Mouse (Mus musculus) CH12.LX (cell line): ENCODE measurements around the gene Rab4b. TPM values are rescaled to one million over a fixed set of nuclear protein-coding genes. Genes with fewer than 3 reads are reported as not detected.

ENCODE experiments used
- DNase-seq: peaks from one replicate; pipeline ENCODE4 v3.0.0-alpha.2; 2013; ENCODE audit errors: extremely low read depth
- H3K27ac ChIP-seq: 2 replicates; pipeline ENCODE4 v1.5.1; 2012; ENCODE audit warnings: low read depth, mild to moderate bottlenecking, control low read depth, moderate library complexity; ENCODE audit not compliant: insufficient read depth
- H3K27me3 ChIP-seq: replicated peaks from 2 replicates; pipeline ENCODE3; 2012; ENCODE audit warnings: inconsistent platforms
- H3K36me3 ChIP-seq, 2 experiments: replicated peaks in 1 of 2; 2 replicates each; pipeline versions ENCODE3 to v1.6.1; 2012; ENCODE audit warnings: inconsistent platforms in 1 of 2, low read length in 1 of 2, mild to moderate bottlenecking in 1 of 2, mixed read lengths in 1 of 2, moderate library complexity in 1 of 2; ENCODE audit not compliant: control insufficient read depth in 1 of 2, insufficient read depth in 1 of 2
- H3K4me1 ChIP-seq, 2 experiments: 2 replicates each; pipeline ENCODE4 v1.6.1; 2012; ENCODE audit warnings: inconsistent platforms in 1 of 2, moderate library complexity in 1 of 2; ENCODE audit not compliant: insufficient read depth in 2 of 2, control insufficient read depth in 1 of 2
- H3K4me2 ChIP-seq: 2 replicates; pipeline ENCODE4 v1.6.1; 2012; ENCODE audit warnings: low read depth, mild to moderate bottlenecking, control low read depth; ENCODE audit not compliant: poor library complexity, insufficient read depth, severe bottlenecking
- H3K4me3 ChIP-seq, 3 experiments: fragments of 150-350 bp in 1 of 3; sonication (generic) in 1 of 3; replicated peaks in 1 of 3; 2 replicates each; pipeline versions ENCODE3 to v1.5.1; 2011 to 2012; ENCODE audit warnings: low read depth in 2 of 3, low read length in 2 of 3, mild to moderate bottlenecking in 2 of 3, moderate library complexity in 2 of 3, control low read depth in 1 of 3, improper control_type of control experiment in 1 of 3, inconsistent platforms in 1 of 3, mixed read lengths in 1 of 3; ENCODE audit not compliant: poor library complexity in 1 of 3
- H3K79me2 ChIP-seq: replicated peaks from 2 replicates; pipeline ENCODE4 v1.6.1; 2012; ENCODE audit warnings: mild to moderate bottlenecking, moderate library complexity; ENCODE audit not compliant: control insufficient read depth, poor library complexity, insufficient read depth, severe bottlenecking; ENCODE audit errors: extremely low read depth
- H3K9ac ChIP-seq: 2 replicates; pipeline ENCODE4 v1.6.1; 2012; ENCODE audit warnings: low read depth, mild to moderate bottlenecking, control low read depth, moderate library complexity; ENCODE audit not compliant: insufficient read depth
- H3K9me3 ChIP-seq: replicated peaks from 2 replicates; pipeline ENCODE3; 2012; ENCODE audit warnings: low read length, inconsistent platforms, mixed read lengths
- BHLHE40 ChIP-seq: IDR thresholded peaks from 2 replicates; pipeline ENCODE4 v1.6.1; 2011; ENCODE audit warnings: mild to moderate bottlenecking, low read depth, low read length, improper control_type of control experiment
- CTCF ChIP-seq, 2 experiments: IDR thresholded peaks in 1 of 2; conservative IDR thresholded peaks in 1 of 2; 2 replicates each; pipeline ENCODE4 v1.5.1; 2011 to 2012; ENCODE audit warnings: low read depth in 2 of 2, low read length in 2 of 2, improper control_type of control experiment in 1 of 2, inconsistent platforms in 1 of 2, mild to moderate bottlenecking in 1 of 2, moderate library complexity in 1 of 2
- E2F4 ChIP-seq: IDR thresholded peaks from 2 replicates; pipeline ENCODE4 v1.6.1; 2011; ENCODE audit warnings: low read depth, low read length, improper control_type of control experiment; ENCODE audit not compliant: insufficient replicate concordance
- ELF1 ChIP-seq: IDR thresholded peaks from 2 replicates; pipeline ENCODE4 v1.6.1; 2014; ENCODE audit warnings: low read depth, mild to moderate bottlenecking, inconsistent platforms, low read length, improper control_type of control experiment
- ETS1 ChIP-seq: conservative IDR thresholded peaks from 2 replicates; pipeline ENCODE4 v1.6.1; 2012; ENCODE audit warnings: low read depth, mild to moderate bottlenecking, inconsistent platforms, low read length, improper control_type of control experiment, moderate library complexity
- GABPA ChIP-seq: IDR thresholded peaks from 2 replicates; pipeline ENCODE4 v1.6.1; 2012; ENCODE audit warnings: low read depth, low read length, improper control_type of control experiment, inconsistent platforms; ENCODE audit not compliant: insufficient replicate concordance
- JUND ChIP-seq: conservative IDR thresholded peaks from 2 replicates; pipeline ENCODE4 v1.6.1; 2011; ENCODE audit warnings: low read depth, low read length, improper control_type of control experiment
- MAX ChIP-seq: IDR thresholded peaks from 2 replicates; pipeline ENCODE4 v1.6.1; 2011; ENCODE audit warnings: low read length, improper control_type of control experiment
- MEF2A ChIP-seq: IDR thresholded peaks from 2 replicates; pipeline ENCODE4 v1.6.1; 2014; ENCODE audit warnings: low read depth, mild to moderate bottlenecking, inconsistent platforms, low read length, improper control_type of control experiment, borderline replicate concordance
- MXI1 ChIP-seq: IDR thresholded peaks from 2 replicates; pipeline ENCODE4 v1.6.1; 2011; ENCODE audit warnings: mild to moderate bottlenecking, low read depth, low read length, improper control_type of control experiment
- MYC ChIP-seq: IDR thresholded peaks from 2 replicates; pipeline ENCODE4 v1.6.1; 2011; ENCODE audit warnings: low read depth, mild to moderate bottlenecking, improper control_type of control experiment, low read length
- SMC3 ChIP-seq: IDR thresholded peaks from 2 replicates; pipeline ENCODE4 v1.6.1; 2011; ENCODE audit warnings: low read depth, low read length, improper control_type of control experiment
- TCF12 ChIP-seq: IDR thresholded peaks from 2 replicates; pipeline ENCODE4 v1.6.1; 2014; ENCODE audit warnings: low read depth, mild to moderate bottlenecking, inconsistent platforms, low read length, improper control_type of control experiment
- USF2 ChIP-seq: conservative IDR thresholded peaks from 2 replicates; pipeline ENCODE4 v1.6.1; 2011; ENCODE audit warnings: low read depth, low read length, improper control_type of control experiment
- ZNF384 ChIP-seq: IDR thresholded peaks from 2 replicates; pipeline ENCODE4 v1.6.1; 2012; ENCODE audit warnings: low read depth, low read length, improper control_type of control experiment, inconsistent platforms
- dilution Hi-C: fragments of 300-500 bp; cut with MboI; formaldehyde crosslinking; loops from 2 replicates; pipeline ENCODE4 v1.14.3; 2020; ENCODE audit warnings: low sequenced_read_pairs; ENCODE audit not compliant: extremely low pct_unique_long_range_greater_than_20kb, extremely low pct_ligation_motif_present
- in situ Hi-C: fragments of 300-500 bp; cut with MboI; formaldehyde crosslinking; loops from 3 replicates; pipeline ENCODE4 v1.14.3; 2019; ENCODE audit warnings: low sequenced_read_pairs, low pct_ligation_motif_present, low pct_unique_long_range_greater_than_20kb, mixed read lengths
- polyA plus RNA-seq: library from polyadenylated mRNA; unstranded; fragments of >175 nt; gene quantifications from 2 replicates; pipeline ENCODE4 v1.2.1, GENCODE M21; 2012; ENCODE audit warnings: low read depth; ENCODE audit not compliant: insufficient read length
- total RNA-seq, 2 experiments: library from RNA; depleted of rRNA; stranded (reverse); fragments of 300-350 nt in 1 of 2; fragments of >200 nt in 1 of 2; gene quantifications; 2 replicates each; pipeline ENCODE4 v1.2.3; 2012 to 2014

Gene Rab4b
- total and polyA plus RNA-seq, 3 experiments = 26.2 to 85.5 (median 39.4) TPM

DNA sequence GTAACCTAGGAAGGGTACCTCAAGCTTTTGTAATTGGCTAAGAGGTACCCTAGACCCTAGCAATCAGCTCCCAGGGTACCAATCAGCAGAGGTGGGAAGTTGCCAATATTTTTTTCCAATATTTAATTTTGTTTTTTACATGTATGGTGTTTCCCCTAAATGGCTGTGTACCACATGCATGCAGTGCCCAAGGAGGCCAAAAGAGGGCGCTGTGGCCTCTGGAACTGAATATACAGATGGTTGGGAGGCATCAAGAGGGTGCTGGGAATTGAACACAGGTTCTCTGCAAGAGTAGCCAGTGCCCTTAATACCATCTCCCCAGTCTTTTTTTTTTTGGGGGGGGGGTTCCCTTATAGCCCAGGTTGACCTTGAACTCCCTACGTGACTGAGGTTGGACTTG lies 47.3 kb downstream of the Rab4b start:
- H3K79me2 ChIP-seq = no peaks in the 10 kb centered on the region
- peaks cover 69% of the 10 kb centered on the region for H3K27me3 ChIP-seq
- no peak for DNase-seq
- no peak overlapping the region for H3K9ac ChIP-seq
- H3K9me3 ChIP-seq = peaks cover 7% of the 10 kb centered on the region
- no peak overlapping the region for H3K4me2 ChIP-seq
- dilution Hi-C loops = no loop called here
- in situ Hi-C loops = loop anchor here (25.0 kb wide), 1 partner anchor 369 kb away; the partner anchor contains the start of gene Cyp2b19
- H3K4me1 ChIP-seq = no peaks in the 10 kb centered on the region
- TF ChIP-seq USF2 = no peak
- TF ChIP-seq E2F4 = no peak
- TF ChIP-seq ETS1 = no peak
- TF ChIP-seq BHLHE40 = no peak
- no peak for TF ChIP-seq MXI1
- no peak for TF ChIP-seq MYC
- no peak for TF ChIP-seq MAX
- TF ChIP-seq CTCF (conservative IDR thresholded peaks at IDR 0.05 in 1 of 2, IDR thresholded peaks at IDR 0.05 in 1 of 2; ENCODE audit: low read depth in 2 of 2, low read length in 2 of 2) = no peak; a peak in 2 of 4 replicates
- no peak for TF ChIP-seq MEF2A
- no peak overlapping the region for H3K27ac ChIP-seq
- H3K36me3 ChIP-seq = no peaks in the 10 kb centered on the region
- no peak overlapping the region for H3K4me3 ChIP-seq

DNA sequence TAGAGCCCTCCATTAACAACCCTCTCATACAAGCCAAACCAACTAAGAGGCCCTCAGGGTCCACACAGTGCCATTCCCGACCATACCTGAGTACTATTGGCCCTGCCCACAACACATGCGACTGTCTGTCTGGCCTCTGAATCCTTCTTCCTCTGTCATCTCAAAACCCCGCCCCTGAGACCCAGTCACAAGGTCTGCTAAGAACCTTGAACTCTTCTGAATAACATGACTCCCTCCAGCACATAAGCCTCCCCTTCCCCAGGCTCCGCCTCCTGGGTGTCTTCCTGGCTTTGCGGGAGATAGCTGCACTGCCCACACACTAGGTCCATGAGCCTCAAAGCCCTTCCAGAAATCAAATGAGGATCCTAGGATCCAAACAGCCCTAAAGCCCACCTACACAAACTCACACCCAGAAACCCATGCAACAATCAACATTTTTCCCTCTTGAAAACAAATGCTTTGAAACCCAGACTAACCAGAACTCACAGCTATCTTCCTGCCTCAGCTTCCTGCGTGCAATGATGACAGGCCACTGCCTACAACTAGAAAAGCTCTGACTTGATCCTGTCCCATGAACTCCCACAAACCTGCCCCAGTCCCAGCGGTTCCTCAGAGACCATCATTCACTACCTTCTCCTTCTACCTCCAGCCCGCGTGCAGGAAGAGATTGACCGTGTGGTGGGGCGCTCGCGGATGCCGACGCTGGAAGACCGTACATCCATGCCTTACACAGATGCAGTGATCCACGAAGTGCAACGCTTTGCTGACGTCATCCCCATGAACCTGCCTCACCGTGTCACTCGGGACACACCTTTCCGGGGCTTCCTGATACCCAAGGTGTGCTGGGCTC lies 48.0 kb downstream of the Rab4b start:
- in situ Hi-C loops (loop anchor here (25.0 kb wide), 1 partner anchor 368 kb away; the partner anchor contains the start of gene Cyp2b19), dilution Hi-C loops (no loop called here)
- no peak overlapping the region for H3K9ac ChIP-seq
- no peak overlapping the region for H3K27ac ChIP-seq
- no peak overlapping the region for H3K4me3 ChIP-seq
- no peak for DNase-seq
- no peak for TF ChIP-seq GABPA
- H3K27me3 ChIP-seq = peaks cover 67% of the 10 kb centered on the region
- H3K4me1 ChIP-seq = no peaks in the 10 kb centered on the region
- peaks cover 7% of the 10 kb centered on the region for H3K9me3 ChIP-seq
- no peaks in the 10 kb centered on the region for H3K36me3 ChIP-seq
- no peak overlapping the region for H3K4me2 ChIP-seq
- H3K79me2 ChIP-seq = no peaks in the 10 kb centered on the region

DNA sequence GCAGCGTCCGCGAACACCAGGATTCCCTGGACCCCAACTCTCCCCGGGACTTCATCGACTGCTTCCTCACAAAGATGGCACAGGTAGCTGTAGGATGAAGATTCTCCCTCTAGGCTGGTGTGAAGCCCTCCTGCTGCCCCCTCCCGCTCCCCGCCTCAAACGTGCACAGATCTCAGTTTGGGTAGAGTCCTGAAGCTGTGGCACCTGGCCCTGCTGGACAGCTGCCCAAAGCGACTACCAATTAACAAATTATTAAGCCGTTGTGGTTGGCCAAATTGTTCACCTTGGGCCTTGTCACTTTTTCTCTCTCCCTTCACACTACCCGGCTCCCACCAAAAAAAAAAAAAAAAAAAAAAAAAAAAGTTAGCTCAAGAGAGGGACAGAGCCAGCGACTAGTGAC lies 48.9 kb downstream of the Rab4b start:
- H3K79me2 ChIP-seq = no peaks in the 10 kb centered on the region
- in situ Hi-C loops = loop anchor here (25.0 kb wide), 1 partner anchor 368 kb away; the partner anchor contains the start of gene Cyp2b19
- TF ChIP-seq ZNF384 (0 out of 2 replicates have a peak, but pooled peaks have one; percentile 7), MXI1 (no peak), SMC3 (no peak), TCF12 (no peak), CTCF (conservative IDR thresholded peaks at IDR 0.05 in 1 of 2, IDR thresholded peaks at IDR 0.05 in 1 of 2; ENCODE audit: low read depth in 2 of 2, low read length in 2 of 2) (no peak), ELF1 (no peak), JUND (no peak)
- H3K9ac ChIP-seq = no peak overlapping the region
- H3K9me3 ChIP-seq = peaks cover 7% of the 10 kb centered on the region
- DNase-seq = no peak
- dilution Hi-C loops = no loop called here
- no peaks in the 10 kb centered on the region for H3K36me3 ChIP-seq
- no peak overlapping the region for H3K4me3 ChIP-seq
- no peaks in the 10 kb centered on the region for H3K4me1 ChIP-seq
- H3K4me2 ChIP-seq = no peak overlapping the region
- peaks cover 66% of the 10 kb centered on the region for H3K27me3 ChIP-seq
- H3K27ac ChIP-seq = no peak overlapping the region
